Mouse (Mus musculus) left cerebral cortex, postnatal 14 days (tissue): ENCODE measurements around the gene Msh6. TPM values are rescaled to one million over a fixed set of nuclear protein-coding genes. Genes with fewer than 3 reads are reported as not detected.

ENCODE experiments used
- DNase-seq, 2 experiments: peaks; one replicate each; pipeline ENCODE4 v3.0.0; 2021 to 2022; ENCODE audit warnings: low spot score in 2 of 2, mixed read lengths in 1 of 2
- intact Hi-C: fragments of 180-260 bp; cut with DNase I; formaldehyde crosslinking; loops from one replicate; pipeline ENCODE4 v1.15.1; 2025
- total RNA-seq, 2 experiments: library from RNA; stranded (reverse); gene quantifications; 2 replicates each; pipeline ENCODE4 v1.2.3; 2021

Msh6 gene
- total RNA-seq, 2 experiments from 2014 or later, result 14.4 to 16.4 TPM

- DNase-seq, result no peak
- intact Hi-C loops, result no loop called here
Observed at GRCm38 (mm10) chr17:88034418-88034817, 59.6 kb downstream of the Msh6 start.

Other genes with a start within 250 kb of the Msh6 start
- 10 to 100 TPM; 29.9 to 35.0 TPM for gene Kcnk12, start 177.1 kb upstream of the Msh6 start, total RNA-seq
- not detected for gene Rpl36-ps4, start 54.1 kb upstream of the Msh6 start, total RNA-seq
- 100 to 1,000 TPM; 109 to 115 TPM for gene Fbxo11, start 90.2 kb downstream of the Msh6 start, total RNA-seq